Mouse (Mus musculus): ENCODE results near the gene Gja5.

GRCm38 (mm10) chr3:96880385-96880784 lies 24.1 kb upstream of the Gja5 start:
- TF ChIP-seq MAFK (IDR thresholded peaks at IDR 0.05; ENCODE audit: insufficient read depth, low read depth, low read length) = no peak
- no peak for TF ChIP-seq HCFC1 (IDR thresholded peaks at IDR 0.05; ENCODE audit: borderline replicate concordance, insufficient read depth, low read length)
- TF ChIP-seq ZC3H11A (IDR thresholded peaks at IDR 0.05; ENCODE audit: borderline replicate concordance, low read depth, low read length) = no peak
- no peak for TF ChIP-seq CHD2 (IDR thresholded peaks at IDR 0.05; ENCODE audit: low read depth, low read length)
- TF ChIP-seq ZNF384 (IDR thresholded peaks at IDR 0.05; ENCODE audit: low read depth, low read length) = no peak
